Mouse (Mus musculus) forebrain, embryonic 10.5 days (tissue): ENCODE results near the gene Maea. TPM values are rescaled to one million over a fixed set of nuclear protein-coding genes. Genes with fewer than 3 reads are reported as not detected.
"Not testable (repeated sequence)": the region's sequence is repeated elsewhere in the genome, so short reads cannot be mapped to it uniquely, and the experiment has no call there.

ENCODE experiments used
- DNase-seq: peaks from one replicate; pipeline ENCODE4 v3.0.0-alpha.2; 2017; ENCODE audit warnings: low spot score; ENCODE audit errors: extremely low spot score
- H3K27ac ChIP-seq: fragments of 300-500 bp; sonication (generic); 2 replicates; pipeline ENCODE4 v1.5.1; 2016; ENCODE audit warnings: mild to moderate bottlenecking
- H3K27me3 ChIP-seq: fragments of 300-500 bp; sonication (generic); 2 replicates; pipeline ENCODE4 v1.6.1; 2016; ENCODE audit warnings: mild to moderate bottlenecking; ENCODE audit not compliant: poor library complexity, severe bottlenecking
- H3K36me3 ChIP-seq: fragments of 300-500 bp; sonication (generic); replicated peaks from 2 replicates; pipeline ENCODE4 v1.6.1; 2016; ENCODE audit warnings: mild to moderate bottlenecking, moderate library complexity
- H3K4me1 ChIP-seq: fragments of 300-500 bp; sonication (generic); 2 replicates; pipeline ENCODE4 v1.6.1; 2016
- H3K4me3 ChIP-seq: fragments of 300-500 bp; sonication (generic); 2 replicates; pipeline ENCODE4 v1.5.1; 2016; ENCODE audit warnings: mild to moderate bottlenecking, moderate library complexity
- H3K9me3 ChIP-seq: fragments of 300-500 bp; sonication (generic); 2 replicates; pipeline ENCODE4 v1.6.1; 2016; ENCODE audit warnings: mild to moderate bottlenecking, moderate library complexity
- WGBS: fragments of 180-500 bp; shearing (Covaris S2); methylation state at CpG from one replicate; pipeline ENCODE4 v1.1.7; 2016; 5-methylcytosine and 5-hydroxymethylcytosine counted together
- polyA plus RNA-seq: library from polyadenylated mRNA; unstranded; fragments of >200 nt; fragmentation: Nextera tagmentation; extraction: Ambion mirVana; gene quantifications from 2 replicates; pipeline ENCODE4 v1.2.1, GENCODE M21; 2016

The Maea gene
- 151 and 157 TPM in 2 replicates for polyA plus RNA-seq

DNA sequence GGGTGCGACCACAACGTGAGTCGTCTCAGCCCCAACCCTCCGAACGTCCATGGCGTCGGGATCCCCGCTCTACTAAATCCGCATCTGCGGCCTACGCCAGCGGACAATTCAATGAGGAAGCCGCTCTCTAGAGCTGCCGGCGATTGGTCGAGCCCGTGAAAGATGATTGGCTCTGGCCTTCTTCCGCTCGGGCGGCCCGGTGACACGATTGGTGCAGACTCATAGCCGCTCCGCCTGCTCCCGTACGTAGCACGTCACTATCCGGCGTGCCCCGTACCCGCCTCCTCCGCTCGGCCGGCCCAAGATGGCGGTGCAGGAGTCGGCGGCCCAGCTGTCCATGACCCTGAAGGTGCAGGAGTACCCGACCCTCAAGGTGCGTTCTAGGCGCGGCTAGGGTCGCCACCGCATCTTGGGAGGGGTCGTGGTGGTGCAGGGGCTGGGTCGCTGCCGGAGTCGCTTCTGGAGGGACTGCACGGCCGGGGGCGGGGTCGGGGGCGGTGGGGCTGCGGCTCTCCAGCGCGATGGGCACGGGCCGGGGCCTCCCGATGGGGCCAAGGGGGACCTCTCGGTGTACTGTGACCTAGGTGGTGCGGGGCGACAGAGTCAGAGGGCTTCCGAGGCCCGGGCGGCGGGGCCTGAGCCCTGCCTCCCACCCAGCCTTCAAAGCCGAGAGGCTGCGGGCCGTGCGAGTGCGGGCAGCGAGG, at the start of gene Maea:
Gene Maea (plus strand): TSS at position 237 of the 704 bp plus-strand sequence.
- H3K4me3 ChIP-seq, result peak within 1 kb of the TSS; percentile 66
- H3K27ac ChIP-seq, result peak within 1 kb of the TSS; percentile 94
- no peaks in the 10 kb centered on the region for H3K27me3 ChIP-seq
- WGBS, result under 1% methylated on average over 71 of the region's 71 CpGs
- peaks cover 18% of the 10 kb centered on the region for H3K4me1 ChIP-seq
- peaks cover 10% of the 10 kb centered on the region for H3K9me3 ChIP-seq
- peaks cover 27% of the 10 kb centered on the region for H3K36me3 ChIP-seq
- peak; percentile 98 for DNase-seq

DNA sequence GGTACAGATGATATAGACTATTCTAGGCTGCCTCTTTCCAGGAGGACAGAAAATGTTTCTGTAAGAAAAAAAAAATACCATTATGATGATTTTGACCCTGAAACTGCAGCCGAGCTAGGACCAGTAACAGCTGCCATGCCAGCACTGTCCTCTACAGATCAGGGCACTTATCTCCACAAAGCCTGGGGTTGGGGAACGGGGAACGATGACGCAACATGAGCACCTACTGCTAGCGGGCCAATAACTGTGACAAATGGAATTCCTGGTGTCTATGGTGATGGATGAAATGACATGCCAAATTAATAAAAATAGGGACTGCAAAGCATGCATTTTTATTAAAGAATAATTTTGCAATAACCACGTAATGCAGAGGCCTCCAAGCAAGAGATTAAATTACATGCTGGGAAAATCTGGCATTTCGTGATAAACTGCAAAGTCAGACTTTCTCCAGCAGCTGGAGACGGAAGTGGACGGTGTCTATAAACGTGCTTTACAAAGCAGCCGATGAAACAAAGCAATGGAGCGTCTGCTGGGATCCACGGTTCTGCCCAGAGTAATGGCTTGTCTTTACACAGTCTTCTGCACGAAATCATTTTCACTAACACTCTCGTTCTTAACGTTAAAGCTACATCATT, 41.4 kb upstream of the Maea start:
- WGBS, result 82% methylated on average over 16 of the region's 16 CpGs
- Histone ChIP-seq H3K4me3 (no peak overlapping the region), H3K27me3 (peaks cover 11% of the 10 kb centered on the region; the same call in 1 of the 2 replicates), H3K4me1 (peaks cover 26% of the 10 kb centered on the region), H3K36me3 (no peaks in the 10 kb centered on the region), H3K9me3 (no peaks in the 10 kb centered on the region), H3K27ac (no peak overlapping the region)
- DNase-seq, result no peak

DNA sequence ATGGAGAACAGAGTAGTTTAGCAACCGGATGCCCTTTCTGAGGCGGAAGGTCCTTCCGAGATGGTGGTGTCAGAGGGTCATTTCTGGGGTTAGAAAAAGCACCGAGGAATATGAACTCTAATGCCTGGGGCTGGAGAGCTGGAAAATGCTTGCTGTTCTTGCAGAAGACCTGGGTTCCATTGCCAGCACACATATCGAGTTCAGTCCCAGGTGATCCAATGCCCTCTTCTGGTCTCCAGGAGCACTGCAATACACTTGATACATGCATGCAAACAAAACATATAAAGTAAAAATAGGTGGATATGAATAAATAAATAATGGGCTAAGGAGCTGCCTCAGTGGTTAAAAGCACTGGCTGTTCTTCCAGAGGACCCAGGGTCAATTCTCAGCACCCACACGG, 38.1 kb upstream of the Maea start:
- Histone ChIP-seq H3K9me3 (no peaks in the 10 kb centered on the region), H3K27ac (no peak overlapping the region), H3K4me3 (no peak overlapping the region), H3K27me3 (no peaks in the 10 kb centered on the region), H3K4me1 (peaks cover 9% of the 10 kb centered on the region), H3K36me3 (no peaks in the 10 kb centered on the region)
- no peak for DNase-seq
- WGBS, result 72% methylated on average over 6 of the region's 6 CpGs

DNA sequence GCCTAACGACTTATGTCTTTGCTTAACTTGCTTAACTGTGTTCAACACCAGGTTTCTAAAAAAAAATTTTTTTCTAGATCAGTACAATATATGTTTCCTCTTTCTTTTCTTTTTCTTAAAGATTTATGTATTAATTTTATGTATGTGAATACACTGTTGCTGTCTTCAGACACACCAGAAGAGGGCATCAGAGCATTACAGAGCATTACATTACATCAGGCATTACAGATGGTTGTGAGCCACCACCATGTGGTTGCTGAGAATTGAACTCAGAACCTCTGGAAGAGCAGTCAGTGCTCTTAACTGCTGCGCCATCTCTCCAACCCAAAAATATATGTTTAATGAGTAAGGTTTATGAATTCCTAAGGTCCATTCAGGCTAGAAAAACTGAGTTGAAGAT, 33.5 kb upstream of the Maea start:
- no peak overlapping the region for H3K4me3 ChIP-seq
- no peaks in the 10 kb centered on the region for H3K4me1 ChIP-seq
- 89% methylated on average over 2 of the region's 2 CpGs for WGBS
- DNase-seq, result no peak
- H3K27me3 ChIP-seq, result no peaks in the 10 kb centered on the region
- no peaks in the 10 kb centered on the region for H3K9me3 ChIP-seq
- H3K27ac ChIP-seq, result no peak overlapping the region
- no peaks in the 10 kb centered on the region for H3K36me3 ChIP-seq

DNA sequence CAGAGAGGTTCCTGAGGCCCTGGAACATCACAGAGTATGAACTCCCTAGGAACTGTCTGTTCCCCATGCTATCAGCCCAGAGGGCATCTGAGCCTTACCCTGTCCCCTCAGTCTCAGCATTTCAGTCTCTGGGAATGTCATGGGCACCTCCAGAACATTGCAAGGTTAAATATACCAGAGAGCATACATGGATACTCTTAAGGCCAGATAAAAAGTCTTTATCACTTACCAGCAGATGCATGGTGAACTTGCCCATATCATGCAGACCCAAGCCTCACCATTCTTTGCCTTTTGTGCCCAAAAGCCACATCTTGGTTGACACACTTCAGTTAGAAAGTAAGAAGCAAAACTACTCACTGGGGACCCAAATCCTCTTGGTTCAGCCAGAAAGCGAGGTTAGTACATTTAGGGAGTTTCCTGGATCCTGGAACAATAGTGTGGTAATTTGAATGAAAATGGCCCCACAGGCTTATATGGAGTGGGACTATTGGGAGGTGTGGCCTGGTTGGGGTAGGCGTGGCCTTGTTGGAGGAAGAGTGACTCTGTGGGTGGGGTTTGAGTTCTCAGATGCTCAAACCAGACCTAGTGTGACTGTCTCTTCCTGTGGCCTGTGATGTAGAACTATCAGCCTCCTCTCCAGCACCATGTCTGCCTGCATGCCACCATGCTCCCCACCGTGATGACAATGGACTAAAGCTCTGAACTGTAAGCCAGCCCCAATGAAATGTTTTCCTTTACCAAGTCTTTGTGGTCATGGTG, 24.4 kb upstream of the Maea start:
- no peak overlapping the region for H3K4me3 ChIP-seq
- no peaks in the 10 kb centered on the region for H3K36me3 ChIP-seq
- H3K9me3 ChIP-seq, result no peaks in the 10 kb centered on the region
- no peak for DNase-seq
- 68% methylated on average over 3 of the region's 3 CpGs for WGBS
- H3K27me3 ChIP-seq, result no peaks in the 10 kb centered on the region
- H3K27ac ChIP-seq, result no peak overlapping the region
- H3K4me1 ChIP-seq, result no peaks in the 10 kb centered on the region

DNA sequence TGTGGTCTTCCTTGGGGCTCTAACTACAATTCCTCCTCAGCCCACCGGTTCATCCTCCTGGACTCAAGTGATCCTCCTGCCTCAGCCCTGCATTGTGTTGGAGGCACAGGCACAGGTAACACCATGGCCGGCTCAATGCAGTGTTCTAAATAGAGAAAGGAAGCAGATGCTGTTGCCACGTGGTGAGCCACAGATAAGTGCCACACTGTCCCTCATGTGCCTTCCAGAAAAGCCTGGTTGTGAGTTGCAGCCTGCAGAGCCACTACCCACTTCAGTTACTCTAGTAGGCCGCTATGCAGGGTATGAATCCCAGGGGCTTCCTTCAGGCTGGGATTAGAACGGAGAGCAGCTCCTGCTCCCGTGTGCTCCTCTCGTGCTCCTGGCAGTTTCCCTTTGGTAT, 23.1 kb upstream of the Maea start:
- no peak for DNase-seq

DNA sequence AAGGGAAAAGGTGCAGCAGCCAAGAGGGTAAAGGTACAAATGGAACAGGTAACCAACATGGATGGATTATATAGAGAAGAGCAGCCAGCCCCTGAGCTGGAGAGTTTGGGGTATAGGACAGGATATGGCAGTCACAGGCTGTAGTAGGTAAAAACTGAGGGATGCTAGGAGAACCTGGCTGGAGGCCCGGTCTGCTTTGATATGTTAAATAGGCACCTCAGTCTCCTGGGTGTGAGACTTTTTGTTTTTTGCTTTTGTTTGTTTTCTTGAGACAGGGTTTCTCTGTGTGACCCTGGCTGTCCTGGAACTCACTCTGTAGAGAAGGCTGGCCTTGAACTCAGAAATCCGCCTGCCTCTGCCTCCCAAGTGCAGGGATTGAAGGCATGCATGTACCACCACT, 10.8 kb upstream of the Maea start:
- WGBS, result 63% methylated on average over 2 of the region's 2 CpGs
- H3K4me3 ChIP-seq, result no peak overlapping the region

More for the DNA sequence above, 23.1 kb upstream of the Maea start:
- no peaks in the 10 kb centered on the region for H3K9me3 ChIP-seq
- no peaks in the 10 kb centered on the region for H3K36me3 ChIP-seq
- no peaks in the 10 kb centered on the region for H3K4me1 ChIP-seq
- no peak overlapping the region for H3K27ac ChIP-seq
- H3K4me3 ChIP-seq, result no peak overlapping the region
- 89% methylated on average over 7 of the region's 7 CpGs for WGBS
- H3K27me3 ChIP-seq, result no peaks in the 10 kb centered on the region

DNA sequence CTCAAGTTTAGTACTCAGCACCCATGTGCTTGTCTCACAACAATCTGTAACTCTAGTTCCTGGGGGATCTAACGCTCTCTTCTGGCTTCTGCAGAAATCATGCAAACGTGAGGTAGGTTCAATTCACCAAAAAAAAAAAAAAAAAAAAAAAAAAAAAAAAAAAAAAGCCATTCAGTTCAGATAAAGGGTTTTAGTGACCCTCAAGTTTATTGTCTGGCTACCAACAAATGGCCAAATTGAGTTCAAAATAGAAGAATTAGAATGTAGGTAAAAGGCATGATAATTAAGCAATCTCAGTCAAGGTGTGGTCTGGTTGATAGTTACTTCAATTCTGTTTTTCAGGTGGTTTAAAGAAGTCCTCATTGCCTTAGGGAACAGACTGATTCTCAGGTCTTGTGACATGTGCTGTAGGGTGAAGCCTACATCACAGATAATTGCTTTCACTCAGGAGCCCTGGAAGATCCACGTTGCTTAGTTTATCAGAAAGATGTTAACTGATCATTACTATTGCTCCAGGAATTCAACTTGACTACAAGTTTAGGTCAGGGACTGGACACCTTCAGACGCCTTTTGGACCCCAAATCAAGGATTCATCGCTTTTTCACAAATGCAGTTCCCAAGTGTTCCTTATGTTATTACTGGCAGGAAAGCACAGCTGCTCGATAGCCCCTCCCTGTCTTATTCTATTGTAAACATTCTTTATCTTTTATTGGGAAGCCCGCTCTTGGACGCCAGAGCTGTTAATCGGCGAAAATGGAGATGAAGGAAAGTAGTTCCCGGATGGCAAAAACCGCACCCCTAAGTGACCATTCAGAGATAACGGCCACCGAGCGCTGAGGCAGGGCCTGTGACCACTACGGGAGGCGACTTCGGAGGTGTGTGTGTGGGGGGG, 682 bp upstream of the Maea start:
- H3K27ac ChIP-seq, result peak overlapping the region; percentile 94
- H3K4me1 ChIP-seq, result peaks cover 18% of the 10 kb centered on the region
- 28% methylated on average over 18 of the region's 18 CpGs for WGBS
- no peak for DNase-seq
- H3K4me3 ChIP-seq, result peak overlapping the region; percentile 66
- no peaks in the 10 kb centered on the region for H3K27me3 ChIP-seq
- H3K36me3 ChIP-seq, result peaks cover 19% of the 10 kb centered on the region
- H3K9me3 ChIP-seq, result peaks cover 10% of the 10 kb centered on the region

More for the DNA sequence above, 10.8 kb upstream of the Maea start:
- Histone ChIP-seq H3K9me3 (no peaks in the 10 kb centered on the region; the same call in 1 of the 2 replicates), H3K36me3 (no peaks in the 10 kb centered on the region), H3K27me3 (no peaks in the 10 kb centered on the region), H3K27ac (no peak overlapping the region), H3K4me1 (no peaks in the 10 kb centered on the region)
- no peak for DNase-seq

DNA sequence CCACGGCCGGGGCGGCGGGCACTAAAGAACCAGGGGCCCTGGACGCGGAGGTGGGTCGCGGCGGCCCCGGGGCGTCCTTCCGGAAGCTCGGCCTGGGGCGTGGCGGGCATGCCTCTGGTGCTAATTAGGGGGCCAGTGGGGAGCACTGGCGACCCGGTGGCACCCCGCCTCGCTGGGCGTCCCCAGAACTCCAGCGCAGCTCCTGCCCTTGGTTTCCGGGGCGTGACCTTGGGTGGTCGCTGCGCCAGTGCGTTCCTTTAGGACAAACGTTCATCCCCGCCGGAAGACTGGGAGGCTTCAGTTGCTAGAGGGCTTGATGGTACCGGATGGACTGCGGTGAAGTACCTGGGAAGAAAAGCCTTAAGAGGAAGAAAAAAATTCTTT, 660 bp downstream of the Maea start:
- DNase-seq, result peak; percentile 37
- peaks cover 18% of the 10 kb centered on the region for H3K4me1 ChIP-seq
- under 1% methylated on average over 30 of the region's 31 CpGs for WGBS
- peaks cover 10% of the 10 kb centered on the region for H3K9me3 ChIP-seq
- peak overlapping the region; percentile 66 for H3K4me3 ChIP-seq
- peaks cover 32% of the 10 kb centered on the region for H3K36me3 ChIP-seq
- no peaks in the 10 kb centered on the region for H3K27me3 ChIP-seq
- peak overlapping the region; percentile 94 for H3K27ac ChIP-seq

DNA sequence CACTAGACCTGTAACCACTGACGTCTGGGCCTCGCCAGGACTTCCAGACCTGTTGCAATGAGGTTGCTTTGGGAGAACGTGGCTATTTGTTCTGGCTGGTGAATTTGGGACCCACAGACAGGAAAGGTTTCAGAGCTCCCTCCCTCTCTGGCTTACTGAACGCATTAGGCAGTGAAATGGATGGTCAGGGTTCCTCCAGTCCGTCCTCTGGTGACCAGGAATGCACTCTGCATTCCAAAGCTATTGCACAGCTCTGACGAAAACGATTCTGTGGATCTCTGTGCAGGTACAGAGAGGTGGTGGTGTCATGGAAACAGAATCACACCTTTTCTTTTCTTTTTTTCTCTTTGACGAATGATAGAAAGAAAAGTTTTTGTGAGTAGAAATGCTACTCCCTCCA, 1.9 kb downstream of the Maea start:
- Histone ChIP-seq H3K36me3 (peaks cover 42% of the 10 kb centered on the region), H3K27ac (no peak overlapping the region), H3K4me1 (peaks cover 18% of the 10 kb centered on the region), H3K9me3 (peaks cover 10% of the 10 kb centered on the region), H3K4me3 (peak overlapping the region; percentile 66; the same call in 1 of the 2 replicates), H3K27me3 (no peaks in the 10 kb centered on the region)
- DNase-seq, result no peak
- 89% methylated on average over 8 of the region's 8 CpGs for WGBS

DNA sequence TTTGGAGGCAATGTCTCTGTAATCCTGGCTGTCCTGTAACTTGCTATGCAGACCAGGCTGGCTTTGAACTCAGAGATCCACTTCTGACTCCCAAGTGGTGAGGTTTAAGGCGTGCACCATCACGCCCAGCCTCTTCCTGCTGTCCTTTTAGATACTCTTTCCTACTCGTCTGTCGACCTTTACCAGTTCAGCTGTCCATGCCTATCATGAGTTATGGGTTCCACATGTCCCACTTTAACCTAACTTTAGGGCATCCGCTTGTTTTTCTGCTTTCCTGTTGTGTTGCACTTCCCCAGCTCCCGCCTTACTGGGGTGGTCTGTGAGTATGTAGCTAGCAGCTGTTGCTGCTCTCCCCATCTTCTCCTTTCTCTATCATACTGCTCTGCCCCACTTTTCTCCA, 5.9 kb downstream of the Maea start:
- DNase-seq, result no peak
- Histone ChIP-seq H3K4me3 (no peak overlapping the region), H3K36me3 (peaks cover 66% of the 10 kb centered on the region), H3K4me1 (peaks cover 12% of the 10 kb centered on the region), H3K27me3 (no peaks in the 10 kb centered on the region), H3K27ac (no peak overlapping the region), H3K9me3 (no peaks in the 10 kb centered on the region)
- WGBS, result 84% methylated on average over 6 of the region's 6 CpGs

DNA sequence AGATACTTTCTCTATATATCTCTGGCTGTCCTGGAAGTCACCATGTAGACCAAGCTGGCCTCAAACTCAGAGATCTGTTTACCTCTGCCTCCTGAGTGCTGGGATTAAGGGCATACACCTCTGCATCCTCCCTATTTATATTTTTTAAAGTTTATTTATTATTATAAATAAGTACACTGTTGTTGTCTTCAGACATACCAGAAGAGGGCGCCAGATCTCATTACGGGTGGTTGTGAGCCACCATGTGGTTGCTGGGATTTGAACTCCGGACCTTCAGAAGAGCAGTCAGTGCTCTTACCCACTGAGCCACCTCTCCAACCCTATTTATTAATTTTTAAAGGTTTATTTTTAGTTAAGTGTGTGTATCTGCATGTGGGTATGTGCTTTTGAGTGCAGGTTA, 6.9 kb downstream of the Maea start:
- H3K36me3 ChIP-seq, result peaks cover 70% of the 10 kb centered on the region

More for the DNA sequence above, 6.9 kb downstream of the Maea start:
- H3K27ac ChIP-seq, H3K27me3 ChIP-seq, H3K4me3 ChIP-seq, H3K4me1 ChIP-seq, H3K9me3 ChIP-seq, DNase-seq: not testable (repeated sequence)
- 67% methylated on average over 3 of the region's 3 CpGs for WGBS
